Mouse (Mus musculus): ENCODE measurements around the gene Napb.
A peak's percentile ranks its signal among the peaks of the same experiment; 100 is the strongest.
"Not testable (repeated sequence)": the region's sequence is repeated elsewhere in the genome, so short reads cannot be mapped to it uniquely, and the experiment has no call there.

Gene Napb

DNA sequence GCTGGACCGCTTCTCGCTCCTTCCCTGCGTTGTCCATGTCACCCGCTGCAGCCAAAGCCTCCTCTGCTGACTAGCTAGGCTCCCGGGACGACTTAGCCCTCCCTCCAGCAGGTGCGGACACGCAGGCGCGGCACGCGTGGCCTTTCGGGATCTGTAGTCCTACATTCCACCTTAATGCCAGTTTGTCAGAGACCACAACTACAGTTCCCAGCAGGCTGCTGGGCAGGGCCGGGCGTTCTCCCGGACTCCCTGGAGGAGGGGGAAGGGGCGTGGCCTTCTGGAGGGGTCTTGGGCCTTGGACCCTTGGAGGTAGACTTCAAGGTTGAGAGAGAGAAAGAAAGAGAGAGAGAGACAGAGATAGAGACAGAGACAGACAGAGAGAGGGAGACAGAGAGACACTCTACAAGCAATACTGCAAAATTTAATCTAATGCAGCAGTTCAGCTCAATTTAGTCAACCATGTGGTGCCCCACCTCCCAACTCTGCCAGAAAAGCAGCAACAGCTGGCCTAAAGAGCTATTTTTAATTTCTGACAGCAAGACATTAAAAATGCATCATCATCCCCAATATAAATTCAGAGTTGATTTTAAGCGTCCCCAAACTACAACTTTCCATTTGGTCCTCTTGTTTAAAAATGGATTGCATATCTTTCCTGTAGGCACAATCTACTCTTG, at the start of gene Napb:
TSS of gene Napb (minus strand) at position 141 of the 674 bp plus-strand sequence.
- peak; percentile 97 for DNase-seq

- DNase-seq: no peak
Observed at GRCm38 (mm10) chr2:148781709-148782108, 49.4 kb upstream of the Napb start, which contains the start of gene 8030411F24Rik. TSS of gene 8030411F24Rik (plus strand) at chr2:148782009.

DNA sequence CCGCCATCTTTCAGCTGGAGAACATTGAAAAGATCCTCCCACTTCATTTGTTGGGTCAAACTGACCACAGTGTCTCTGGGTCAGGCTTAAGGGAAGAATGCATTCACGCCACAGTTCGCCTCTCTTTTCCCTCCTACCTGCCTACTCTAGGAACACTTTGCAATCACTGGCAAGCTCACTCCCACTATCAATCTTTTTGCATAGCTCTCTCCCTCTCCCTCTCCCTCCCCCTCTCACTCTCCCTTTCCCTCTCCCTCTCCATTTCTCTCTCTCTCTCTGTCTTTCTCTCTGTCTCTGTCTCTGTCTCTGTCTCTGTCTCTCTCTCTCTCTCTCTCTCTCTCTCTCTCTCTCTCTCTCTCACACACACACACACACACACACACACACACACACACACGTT, 39.1 kb upstream of the Napb start, which contains the start of gene Cst11:
TSS of gene Cst11 (minus strand) at position 101 of the 400 bp plus-strand sequence.
- not testable (repeated sequence) for DNase-seq

DNA sequence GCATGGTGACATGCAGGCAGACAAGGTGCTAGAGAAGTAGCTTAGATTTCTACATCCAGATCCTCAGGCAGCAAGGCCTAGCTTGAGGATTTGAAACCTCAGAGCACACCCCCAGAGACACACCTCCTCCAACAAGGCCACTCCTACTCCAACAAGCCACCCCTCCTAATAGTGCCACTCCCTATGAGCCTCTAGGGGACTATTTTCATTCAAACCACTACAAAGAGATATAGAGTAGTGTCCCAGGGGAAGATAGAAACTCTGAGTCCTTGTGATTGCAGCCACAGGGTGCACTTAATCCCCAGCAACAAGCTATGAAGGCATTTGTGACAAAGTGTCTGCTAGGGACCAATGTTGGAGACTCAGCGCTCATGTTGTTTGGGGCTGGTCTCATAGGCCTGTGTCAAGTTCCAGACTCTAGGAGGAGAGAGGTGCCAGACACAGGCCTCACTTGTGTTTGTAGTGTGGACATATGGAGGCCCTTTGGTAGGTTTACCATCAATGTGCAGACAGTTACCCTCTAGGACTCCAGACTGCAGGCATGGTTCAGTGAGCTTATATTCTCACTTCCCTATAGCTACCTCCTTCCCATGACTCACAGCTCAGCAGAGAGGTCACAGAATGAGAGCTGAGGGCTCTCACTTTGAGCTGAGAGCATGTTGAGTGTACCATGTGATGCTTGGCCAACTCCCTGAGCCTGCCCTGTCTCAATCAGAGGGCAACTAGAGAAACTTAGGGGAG, 31.6 kb upstream of the Napb start:
- no peak for DNase-seq

DNA sequence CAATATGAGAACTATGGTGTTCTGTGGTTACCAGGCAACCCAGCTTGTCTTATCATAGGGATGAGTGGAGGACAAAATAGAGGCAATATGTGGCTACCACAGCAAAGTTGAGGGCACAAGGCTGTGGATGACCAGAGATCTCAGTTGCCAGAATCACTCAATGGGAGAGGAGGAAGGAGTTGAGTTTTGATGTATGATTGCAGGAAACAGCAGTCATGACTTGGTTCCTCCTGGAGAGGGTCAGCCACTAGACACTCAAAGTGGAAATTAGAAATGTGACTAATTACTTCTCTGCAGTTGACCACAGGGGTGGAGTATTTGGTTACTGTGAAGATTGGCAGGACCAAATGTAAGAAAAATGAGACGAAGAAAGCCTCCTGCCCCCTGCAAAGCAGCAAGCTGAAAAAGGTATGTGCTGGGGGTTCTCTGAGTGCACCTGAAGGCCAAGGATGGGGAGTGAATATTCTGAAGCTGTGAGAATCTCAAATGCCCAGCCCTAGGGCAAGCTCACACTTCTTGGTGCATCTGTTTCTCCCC, 22.1 kb upstream of the Napb start:
- no peak for DNase-seq

GRCm38 (mm10) chr2:148751893-148752813, 19.9 kb upstream of the Napb start:
- DNase-seq: peak; percentile 88

- DNase-seq: peak; percentile 18
Observed at GRCm38 (mm10) chr2:148750058-148750457, 17.8 kb upstream of the Napb start, which contains the start of gene Cstl1. TSS of gene Cstl1 (plus strand) at chr2:148750358.

DNA sequence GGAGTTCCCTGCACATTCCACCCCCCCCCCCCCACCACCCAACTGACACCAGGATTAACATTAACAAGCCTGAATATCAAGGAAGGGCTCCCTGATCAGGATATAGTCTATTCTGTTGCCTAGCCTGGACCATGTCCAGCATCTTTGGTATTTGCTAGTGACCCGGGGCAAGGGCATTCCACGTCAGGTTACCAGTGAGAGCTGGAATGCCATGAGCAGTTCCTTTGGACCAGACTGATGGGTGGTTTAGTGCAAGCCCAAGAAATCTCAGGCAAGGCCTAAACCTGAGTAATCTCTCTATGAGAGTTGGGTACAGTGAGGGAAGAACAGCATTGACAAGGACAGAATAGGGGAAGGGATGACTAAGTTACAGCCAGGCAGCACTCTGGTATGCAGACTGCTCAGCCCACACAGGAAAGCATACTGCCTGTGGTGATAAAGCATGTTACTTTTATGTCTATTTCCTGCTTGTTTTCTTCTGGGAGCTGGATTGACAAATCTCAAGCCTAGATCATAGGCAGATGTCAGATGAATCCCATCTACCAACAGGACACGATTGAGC, 11.7 kb upstream of the Napb start:
- peak; percentile 52 for DNase-seq

- DNase-seq: peak; percentile 97
Observed at GRCm38 (mm10) chr2:148743001-148743400, 10.7 kb upstream of the Napb start.

DNA sequence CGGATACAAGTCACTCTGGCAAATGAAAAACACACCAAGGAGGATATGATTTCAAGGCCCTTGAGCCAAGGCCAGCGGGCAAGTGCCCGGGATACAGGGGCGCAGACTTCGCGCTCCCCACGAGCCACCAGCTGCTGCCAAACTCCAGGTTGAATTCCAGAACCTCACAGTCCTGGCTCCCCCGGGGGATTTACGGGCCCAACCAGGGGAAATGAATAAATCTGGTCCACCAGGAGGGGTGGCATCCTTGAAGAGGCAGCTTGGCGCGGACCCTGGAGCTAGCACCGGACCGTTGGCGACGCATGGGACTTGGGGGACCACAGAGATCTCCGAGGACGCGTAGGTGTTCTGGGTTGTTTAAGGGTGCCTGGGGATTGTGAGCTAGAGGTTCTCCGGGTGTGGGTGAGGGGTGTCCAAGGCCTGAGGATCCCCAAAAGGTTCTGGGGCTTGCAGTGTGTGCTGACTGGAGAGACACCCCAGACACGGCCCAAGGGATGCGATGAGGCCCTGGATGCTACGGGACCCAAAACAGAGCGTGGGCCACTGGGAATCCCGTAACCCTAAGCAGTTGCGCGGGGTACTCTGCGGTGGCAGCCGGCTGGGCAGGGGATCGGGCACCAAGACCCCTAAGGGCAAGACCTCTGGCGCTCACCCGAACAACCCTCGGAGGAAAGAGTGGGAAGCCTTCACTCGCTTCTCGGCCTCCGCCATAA, 497 bp downstream of the Napb start:
- peak; percentile 80 for DNase-seq

DNA sequence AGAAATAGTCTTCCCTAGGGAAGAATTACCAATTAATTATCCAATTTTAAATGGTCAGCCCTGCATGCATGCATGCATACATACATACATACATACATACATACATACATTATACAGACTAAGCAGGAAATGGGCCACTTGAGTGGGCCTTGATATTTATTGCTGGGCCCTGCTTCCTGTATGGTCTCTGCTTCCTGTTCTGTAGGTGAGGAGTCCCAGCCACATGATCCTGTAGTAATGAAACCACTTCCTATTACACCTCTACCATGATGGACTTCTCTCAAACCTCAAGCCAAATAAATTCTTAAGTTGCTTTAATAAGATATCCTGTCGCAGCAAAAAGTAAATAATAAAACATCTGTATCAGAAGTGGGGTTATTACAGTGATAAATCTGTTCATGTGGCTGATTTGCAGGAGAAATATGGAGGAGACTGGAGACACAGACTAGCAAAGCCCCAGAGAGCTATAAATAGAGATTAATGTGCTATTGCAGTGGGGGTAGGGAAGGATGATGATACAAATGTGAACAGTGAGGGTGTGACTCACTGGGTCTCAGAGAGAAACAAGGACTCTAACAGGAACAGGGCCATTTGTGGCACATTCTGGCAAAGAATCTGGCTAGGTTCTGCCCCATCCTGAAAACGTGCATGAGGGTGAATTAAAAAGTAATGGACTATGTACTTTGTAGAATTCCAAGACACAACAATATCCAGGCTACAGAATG, 12.8 kb downstream of the Napb start:
- no peak for DNase-seq

GRCm38 (mm10) chr2:148717072-148717471, 15.2 kb downstream of the Napb start:
- DNase-seq: no peak

- no peak for DNase-seq
Observed at GRCm38 (mm10) chr2:148712326-148712725, 19.9 kb downstream of the Napb start.

GRCm38 (mm10) chr2:148707202-148707530, 25.1 kb downstream of the Napb start:
- no peak for DNase-seq

GRCm38 (mm10) chr2:148706409-148707201, 25.7 kb downstream of the Napb start:
- peak; percentile 65 for DNase-seq

DNA sequence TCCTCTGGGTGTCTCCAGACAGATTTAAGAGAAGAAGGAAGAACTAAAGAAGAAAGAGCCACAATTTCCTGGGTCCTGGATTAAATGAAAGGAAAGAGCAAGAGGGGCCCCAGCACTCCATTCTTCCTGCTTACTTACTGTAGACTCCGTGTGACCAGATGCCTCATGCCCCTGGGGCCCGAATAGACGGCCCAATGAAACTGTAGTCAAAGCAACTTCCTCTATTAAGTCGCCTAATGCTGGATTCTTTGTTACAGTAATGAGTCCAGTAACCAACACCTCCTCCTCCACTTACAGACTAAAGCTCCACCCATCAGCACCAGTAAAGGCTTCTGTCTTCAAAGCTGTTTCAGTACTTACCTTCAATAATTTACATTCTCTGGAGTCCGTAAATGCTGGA, 33.7 kb downstream of the Napb start:
- DNase-seq: no peak

GRCm38 (mm10) chr2:148690781-148691180, 41.5 kb downstream of the Napb start:
- no peak for DNase-seq

DNA sequence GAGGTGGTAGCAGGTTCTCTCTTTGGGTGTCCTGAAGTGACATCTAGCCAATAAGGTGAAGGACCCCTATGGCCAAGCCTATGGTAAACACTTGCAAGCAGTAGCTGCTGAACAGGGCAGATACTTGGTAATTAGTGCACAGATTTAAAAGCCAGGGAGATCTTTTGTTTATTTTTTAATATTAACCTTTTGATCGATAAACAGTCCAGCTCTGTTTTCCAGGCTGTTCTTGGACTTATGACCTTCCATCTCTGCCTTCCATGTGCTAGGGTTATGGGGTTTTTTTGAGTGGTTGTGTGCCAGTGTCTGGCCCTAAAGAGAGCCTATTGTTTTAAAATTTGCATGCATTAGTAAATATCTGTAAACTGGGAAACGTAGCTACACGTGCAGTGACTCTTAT, 42.0 kb downstream of the Napb start:
- no peak for DNase-seq

DNA sequence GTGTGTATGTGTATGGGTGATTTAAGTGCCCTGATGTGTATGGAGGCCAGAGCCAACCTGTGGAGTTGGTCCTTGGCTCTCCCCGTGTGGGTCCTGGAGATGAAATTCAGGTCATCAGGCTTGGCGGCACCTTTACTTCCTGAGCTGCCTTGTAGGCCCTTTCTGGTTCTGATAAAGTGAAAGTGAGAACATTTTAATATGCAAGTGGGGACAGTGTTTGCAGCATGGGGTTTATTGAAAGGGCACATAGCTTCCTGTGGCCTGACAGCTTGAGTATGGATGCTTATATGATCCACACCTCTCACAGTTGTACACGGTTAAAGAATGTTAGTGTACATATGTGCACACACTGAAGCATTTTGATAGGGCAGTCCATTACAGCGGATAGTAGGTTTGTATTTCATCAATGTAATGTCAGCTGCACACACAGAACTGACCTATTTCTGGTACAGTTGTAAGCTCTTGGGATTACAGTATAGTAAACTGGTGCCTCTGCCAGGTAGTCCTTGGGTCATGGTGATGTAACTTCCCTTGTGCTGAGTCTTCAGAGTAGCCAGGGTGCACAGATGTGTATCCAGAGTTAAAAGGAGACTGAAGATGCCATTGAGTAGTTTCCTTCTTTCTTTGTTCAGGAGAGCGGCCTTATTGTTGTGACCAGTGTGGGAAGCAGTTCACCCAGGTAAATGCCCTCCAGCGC, 42.7 kb downstream of the Napb start:
- DNase-seq: no peak

GRCm38 (mm10) chr2:148687971-148688370, 44.3 kb downstream of the Napb start:
- DNase-seq: no peak

Data from cerebellum, adult 9-10 months (tissue).